Mouse (Mus musculus): ENCODE measurements around the gene Flt1.

DNA sequence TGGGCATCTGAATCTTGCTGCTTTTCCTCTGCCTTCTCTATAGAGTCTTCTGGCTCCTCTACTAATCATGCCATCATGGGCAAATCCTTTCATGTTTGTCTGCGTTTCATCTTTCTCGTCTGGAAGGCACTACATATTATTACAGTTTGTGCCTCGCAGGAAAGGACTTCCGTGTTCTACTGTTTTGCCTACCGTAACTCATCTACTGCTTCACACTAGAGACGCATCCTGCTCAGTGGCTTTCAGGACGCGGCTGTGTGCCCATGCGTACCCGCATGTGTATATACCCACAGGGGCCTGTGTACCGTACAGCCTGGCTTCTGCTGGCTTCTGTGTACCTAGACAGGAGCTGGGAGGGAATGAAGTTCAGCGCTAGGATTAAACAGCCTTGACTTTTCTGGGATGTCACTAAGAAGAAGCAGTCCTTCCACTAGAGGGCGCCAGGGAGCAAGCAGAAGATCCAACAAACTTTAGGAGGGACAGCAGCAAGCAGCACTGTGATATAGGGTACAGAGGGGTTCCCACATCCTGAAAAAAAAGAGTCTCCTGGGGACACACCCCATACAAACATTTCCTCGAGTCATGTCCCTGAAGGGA lies 142.0 kb downstream of the Flt1 start:
- TF ChIP-seq CTCF (IDR thresholded peaks at IDR 0.05; ENCODE audit: low read depth), result peak; percentile 90
- no peak for TF ChIP-seq EP300 (IDR thresholded peaks at IDR 0.05; ENCODE audit: low read depth)

All from liver, embryonic 14.5 days (tissue).